Mouse (Mus musculus): ENCODE data around the gene Rnf39.

Gene Rnf39

GRCm38 (mm10) chr17:36942791-36943471 is at the start of gene Rnf39:
TSS of gene Rnf39 (plus strand) at chr17:36942918.
- in situ Hi-C loops (cut with MboI, MseI) = no loop called here

DNA sequence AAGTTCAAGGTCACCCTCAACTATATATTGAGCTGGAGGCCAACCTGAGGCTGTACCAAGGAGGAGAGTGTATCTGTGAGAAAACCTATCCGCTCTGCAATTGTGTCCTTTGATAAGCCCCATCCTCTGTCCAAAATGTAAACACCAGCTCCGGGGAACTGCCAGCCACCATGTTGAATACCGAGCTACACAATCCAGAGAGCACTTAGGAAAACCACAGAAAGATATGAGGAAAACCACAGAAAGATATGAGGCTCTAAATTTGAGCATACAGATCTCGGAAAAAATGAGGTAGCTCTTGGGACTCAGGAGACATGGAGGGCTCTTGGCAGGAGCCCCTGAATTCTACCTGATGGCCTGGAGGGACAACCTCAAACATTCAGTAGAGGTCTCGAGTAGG is 49.3 kb upstream of the Rnf39 start:
- in situ Hi-C loops (cut with MboI, MseI) = loop anchor here (5.0 to 10.0 kb wide), 2 partner anchors 159 to 311 kb away; partner anchors contain the start of gene Olfr94

- in situ Hi-C loops (cut with MboI, MseI) = loop anchor here (10.0 kb wide), 1 partner anchor 308 kb away; the partner anchor contains the start of gene Olfr94
These were observed 46.1 kb upstream of the Rnf39 start for GRCm38 (mm10) chr17:36896583-36896982.

- in situ Hi-C loops (cut with MboI, MseI) = loop anchor here (10.0 kb wide), 1 partner anchor 308 kb away; the partner anchor contains the start of gene Olfr94
These were observed 45.7 kb upstream of the Rnf39 start for GRCm38 (mm10) chr17:36897065-36897464.

DNA sequence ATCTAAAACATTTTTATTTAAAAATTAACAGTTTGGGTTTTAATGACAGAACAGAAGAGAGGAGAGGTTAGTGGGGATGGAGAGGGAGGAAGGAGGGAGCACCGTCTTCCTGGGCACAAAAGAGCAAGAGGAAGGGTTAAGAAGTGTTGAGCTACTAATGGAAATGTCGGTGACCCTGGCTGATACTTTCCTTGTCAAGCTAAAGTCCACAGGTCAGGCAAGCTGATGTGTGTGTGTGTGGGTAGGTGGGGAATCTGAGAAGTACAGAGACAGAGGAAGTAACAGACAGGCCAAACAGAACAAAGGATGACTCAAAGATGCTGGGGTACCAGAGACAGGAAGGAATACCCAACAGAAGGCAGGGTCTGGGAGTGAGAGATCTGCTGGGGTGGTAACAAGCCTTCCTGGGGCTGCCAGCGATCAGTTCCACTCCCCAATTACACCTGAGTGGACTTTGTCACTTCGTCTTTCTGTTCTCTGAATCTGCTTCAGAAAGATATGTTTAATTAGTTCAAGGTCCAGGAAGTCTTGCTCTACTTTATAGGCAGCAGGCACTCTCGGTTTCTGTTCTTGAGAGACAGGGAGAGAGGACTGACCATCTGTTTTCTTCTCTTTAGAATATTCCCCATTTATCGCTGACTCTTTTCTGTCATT is 45.0 kb upstream of the Rnf39 start, which contains the start of gene Trim31:
Trim31 (plus strand) TSS at position 567 of the 654 bp plus-strand sequence.
- in situ Hi-C loops (cut with MboI, MseI) = loop anchor here (10.0 kb wide), 1 partner anchor 307 kb away; the partner anchor contains the start of gene Olfr94

GRCm38 (mm10) chr17:36899376-36899775 is 43.3 kb upstream of the Rnf39 start:
- in situ Hi-C loops (cut with MboI, MseI) = loop anchor here (10.0 kb wide), 1 partner anchor 305 kb away; the partner anchor contains the start of gene Olfr94

- in situ Hi-C loops (cut with MboI, MseI) = no loop called here
These were observed 42.7 kb upstream of the Rnf39 start for GRCm38 (mm10) chr17:36900001-36900400.

DNA sequence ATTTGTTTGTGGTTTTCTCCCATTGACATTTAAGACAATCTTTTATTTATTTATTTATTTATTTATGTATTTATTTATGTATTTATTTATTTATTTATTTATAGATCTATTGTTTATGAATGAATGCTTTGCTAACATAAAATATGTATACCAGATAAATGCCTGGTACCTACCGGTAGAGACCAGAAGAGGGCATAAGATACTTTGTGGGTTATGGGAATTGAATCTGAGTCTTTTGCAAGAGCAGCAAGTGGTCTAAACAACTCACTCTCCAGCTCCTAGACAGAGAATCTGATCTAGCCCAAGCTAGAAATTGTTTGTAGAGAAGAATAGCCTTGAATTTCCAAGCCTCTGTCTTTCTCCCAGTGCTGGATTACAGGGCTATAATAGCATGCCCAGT is 42.0 kb upstream of the Rnf39 start:
- in situ Hi-C loops (cut with MboI, MseI) = no loop called here

GRCm38 (mm10) chr17:36903651-36904050 is 39.1 kb upstream of the Rnf39 start:
- in situ Hi-C loops (cut with MboI, MseI) = no loop called here

DNA sequence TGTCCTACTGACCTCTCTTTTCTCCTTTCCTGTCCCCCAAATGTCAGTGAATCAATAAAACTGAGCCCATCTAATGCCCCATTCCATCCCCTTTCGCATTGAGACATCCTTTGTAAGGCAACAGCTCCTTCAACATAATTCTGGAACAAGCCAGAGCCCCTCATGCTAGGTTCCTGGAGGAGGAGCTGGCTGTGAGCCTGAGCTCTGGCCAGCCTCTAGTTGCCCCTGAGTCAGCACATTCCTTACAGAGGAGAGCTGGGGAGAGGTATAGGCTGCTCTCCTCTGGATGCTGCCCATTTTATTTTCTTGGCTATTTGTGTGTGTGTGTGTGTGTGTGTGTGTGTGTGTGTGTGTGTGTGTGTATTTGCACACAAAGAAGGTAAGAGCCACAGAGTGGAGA is 34.5 kb upstream of the Rnf39 start:
- in situ Hi-C loops (cut with MboI, MseI) = no loop called here

DNA sequence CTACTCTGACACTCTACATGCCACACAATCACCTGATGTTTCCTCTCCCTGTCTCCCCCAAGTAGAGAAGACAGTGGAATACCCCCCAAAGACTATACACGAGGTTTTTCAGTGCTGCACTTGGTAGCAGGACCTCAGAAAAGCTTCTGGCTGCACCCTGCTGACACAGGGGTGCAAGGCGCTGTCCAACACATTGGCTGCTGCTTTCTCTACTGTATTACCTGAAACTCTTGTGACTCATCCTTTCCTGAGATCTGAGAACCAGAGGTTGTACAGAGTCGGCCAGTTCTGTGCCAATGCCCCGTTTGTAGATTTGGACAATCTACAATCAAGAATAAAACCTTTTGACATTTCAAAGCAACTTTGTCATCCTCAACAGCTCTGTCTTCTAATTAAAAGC is 32.9 kb upstream of the Rnf39 start:
- in situ Hi-C loops (cut with MboI, MseI) = no loop called here

DNA sequence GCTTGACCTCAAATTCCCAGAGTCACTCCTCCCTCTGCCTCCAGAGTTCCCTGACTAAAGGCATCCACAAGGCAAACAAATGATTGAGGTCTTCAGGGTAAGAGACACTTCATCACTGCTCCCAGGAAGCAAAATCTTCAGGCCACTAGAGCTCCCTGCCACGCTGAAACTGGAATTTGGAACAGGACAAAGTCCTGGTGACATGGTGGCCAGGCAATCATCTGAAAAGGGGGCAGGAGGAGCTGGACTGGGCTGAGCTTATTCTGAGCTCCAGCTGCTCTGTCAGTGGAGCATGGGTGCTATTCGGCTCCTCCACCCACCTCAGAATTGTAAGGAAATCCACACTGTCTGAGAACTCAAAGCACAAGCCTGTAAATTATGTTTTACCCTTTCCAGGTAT is 30.7 kb upstream of the Rnf39 start:
- in situ Hi-C loops (cut with MboI, MseI) = no loop called here

DNA sequence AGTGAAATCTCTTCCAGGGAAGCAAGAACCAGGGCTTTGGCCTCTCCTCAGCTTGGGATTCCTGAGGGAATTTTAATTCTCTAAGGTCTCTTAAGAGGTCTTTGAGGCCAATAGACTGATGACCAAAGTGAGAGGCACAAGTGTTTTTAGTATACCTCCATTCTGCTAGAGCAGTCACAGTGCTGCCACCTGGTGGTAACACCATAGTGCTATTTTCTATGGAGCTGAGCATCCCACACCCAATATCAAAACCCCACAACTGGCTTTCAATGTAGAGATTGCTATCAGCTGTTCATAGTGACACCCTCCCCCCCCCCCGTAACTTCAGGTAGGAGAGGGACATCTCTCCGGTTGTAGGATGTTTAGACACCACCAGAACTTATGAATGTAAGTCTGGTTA is 28.6 kb upstream of the Rnf39 start:
- in situ Hi-C loops (cut with MboI, MseI) = no loop called here

GRCm38 (mm10) chr17:36915076-36915475 is 27.6 kb upstream of the Rnf39 start:
- in situ Hi-C loops (cut with MboI, MseI) = no loop called here

- in situ Hi-C loops (cut with MboI, MseI) = no loop called here
These were observed 22.5 kb upstream of the Rnf39 start for GRCm38 (mm10) chr17:36920239-36920638.

DNA sequence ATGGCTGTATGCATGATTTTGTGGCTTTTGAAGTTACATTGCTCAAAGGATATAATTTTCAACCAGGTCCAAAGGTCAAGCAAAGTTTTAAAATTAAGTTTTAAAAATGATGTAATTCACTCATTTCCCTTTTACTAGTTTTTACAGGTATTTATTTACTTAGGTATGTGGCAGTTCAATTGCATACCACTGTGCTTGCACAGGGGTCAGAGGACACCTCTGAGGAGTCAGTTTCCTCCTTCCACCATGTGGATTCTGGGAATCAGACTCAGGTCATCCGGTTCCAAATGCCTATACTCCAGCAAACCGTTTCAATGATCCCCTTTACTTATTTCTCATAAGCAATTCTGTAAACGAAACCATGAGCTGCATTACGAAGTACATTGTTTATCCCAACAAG is 20.0 kb upstream of the Rnf39 start:
- in situ Hi-C loops (cut with MboI, MseI) = no loop called here

DNA sequence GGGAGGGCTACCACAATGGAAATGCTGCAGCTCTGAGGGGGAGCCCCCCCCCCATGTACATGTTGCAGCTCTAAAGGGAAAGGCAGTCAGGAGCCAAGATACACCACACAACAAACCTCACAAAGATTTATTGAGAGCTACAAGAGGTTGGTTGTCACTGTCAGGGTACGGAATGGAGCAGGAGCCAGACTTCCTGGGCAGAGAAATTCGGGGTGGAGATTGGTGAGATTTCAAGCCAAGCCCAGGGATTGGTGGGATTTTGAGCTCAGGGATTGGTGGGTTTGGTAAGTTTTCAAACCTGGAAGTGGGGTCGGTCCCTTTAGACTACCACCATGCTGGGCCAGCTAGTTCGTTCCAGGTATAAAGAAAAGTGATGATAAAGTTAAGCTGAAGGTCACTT is 19.2 kb upstream of the Rnf39 start:
- in situ Hi-C loops (cut with MboI, MseI) = no loop called here

GRCm38 (mm10) chr17:36927496-36928120 is 15.1 kb upstream of the Rnf39 start:
- in situ Hi-C loops (cut with MboI, MseI) = no loop called here

GRCm38 (mm10) chr17:36929236-36929932 is 13.3 kb upstream of the Rnf39 start:
- in situ Hi-C loops (cut with MboI, MseI) = no loop called here

DNA sequence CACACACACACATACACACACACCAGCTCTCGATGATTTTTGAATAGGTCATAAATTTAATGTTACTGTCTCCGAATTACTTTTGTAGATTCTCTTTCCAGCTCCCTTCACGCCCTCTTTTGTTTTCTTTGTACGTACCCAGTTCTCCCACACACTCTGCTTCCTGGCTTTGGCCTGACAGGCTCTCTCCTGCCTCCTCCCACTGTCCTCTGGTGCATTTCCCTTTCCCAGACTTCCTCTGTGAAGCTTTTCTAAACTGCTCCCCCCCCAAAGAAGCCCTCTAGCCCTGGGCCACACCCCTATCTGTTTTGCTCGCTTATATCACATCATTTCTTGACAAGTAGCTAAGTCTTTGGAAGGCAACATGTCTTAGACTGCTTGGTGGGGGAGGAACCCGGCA is 12.5 kb upstream of the Rnf39 start:
- in situ Hi-C loops (cut with MboI, MseI) = no loop called here

GRCm38 (mm10) chr17:36931130-36931529 is 11.6 kb upstream of the Rnf39 start:
- in situ Hi-C loops (cut with MboI, MseI) = no loop called here

DNA sequence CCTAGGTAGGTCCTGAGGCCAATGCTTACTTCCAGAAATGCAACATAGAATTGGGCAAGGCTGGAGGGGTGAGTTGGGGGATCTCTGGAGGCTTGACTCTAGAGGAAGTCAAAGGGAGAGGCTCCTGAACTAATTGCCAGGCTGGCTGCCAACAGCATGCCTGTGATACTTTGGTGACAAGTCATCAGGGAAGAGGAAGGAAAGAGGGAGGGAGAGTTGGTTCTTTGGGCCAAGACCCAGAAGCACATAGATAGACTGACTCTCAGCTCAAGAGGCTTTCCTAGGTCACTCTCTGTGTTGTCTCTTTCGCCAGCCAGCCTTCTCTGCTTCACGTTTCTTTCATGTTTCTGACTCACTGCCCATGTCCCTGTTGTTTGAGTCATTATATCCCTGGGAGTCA is 10.9 kb upstream of the Rnf39 start:
- in situ Hi-C loops (cut with MboI, MseI) = no loop called here
